Mouse (Mus musculus): Measurements from ENCODE around the gene Strn4. TPM values are rescaled to one million over a fixed set of nuclear protein-coding genes. Genes with fewer than 3 reads are reported as not detected.
A peak's percentile ranks its signal among the peaks of the same experiment; 100 is the strongest.

Strn4 gene
- polyA plus RNA-seq, 1 experiment from 2014 or later, result 87.1 TPM

- no peak overlapping the region for H3K27ac ChIP-seq (ENCODE audit: low read length)
- H3K9me3 ChIP-seq (ENCODE audit: control insufficient read depth, low read length), result peaks cover 15% of the 10 kb centered on the region
- WGBS, result 13% methylated on average over 57 of the region's 95 CpGs
- H3K36me3 ChIP-seq (ENCODE audit: control insufficient read depth, insufficient read depth, low read length), result peaks cover 30% of the 10 kb centered on the region
- H3K9ac ChIP-seq (ENCODE audit: low read length), result peak overlapping the region; percentile 27; the same call in 1 of the 2 replicates
- peak overlapping the region; percentile 44 for H3K4me2 ChIP-seq (ENCODE audit: low read depth, low read length)
- peak; percentile 39; the same call in 1 of the 2 replicates for ATAC-seq (ENCODE audit: low read depth)
- H3K4me1 ChIP-seq (replicated peaks; ENCODE audit: control insufficient read depth, insufficient read depth, low read length), result peaks cover 5% of the 10 kb centered on the region
- peak overlapping the region; percentile 37 for H3K4me3 ChIP-seq (ENCODE audit: low read length)
- H3K27me3 ChIP-seq (ENCODE audit: control insufficient read depth, insufficient read depth, low read depth, low read length), result peaks cover 19% of the 10 kb centered on the region
These were observed 69.6 kb downstream of the Strn4 start for GRCm38 (mm10) chr7:16885271-16885776.

DNA sequence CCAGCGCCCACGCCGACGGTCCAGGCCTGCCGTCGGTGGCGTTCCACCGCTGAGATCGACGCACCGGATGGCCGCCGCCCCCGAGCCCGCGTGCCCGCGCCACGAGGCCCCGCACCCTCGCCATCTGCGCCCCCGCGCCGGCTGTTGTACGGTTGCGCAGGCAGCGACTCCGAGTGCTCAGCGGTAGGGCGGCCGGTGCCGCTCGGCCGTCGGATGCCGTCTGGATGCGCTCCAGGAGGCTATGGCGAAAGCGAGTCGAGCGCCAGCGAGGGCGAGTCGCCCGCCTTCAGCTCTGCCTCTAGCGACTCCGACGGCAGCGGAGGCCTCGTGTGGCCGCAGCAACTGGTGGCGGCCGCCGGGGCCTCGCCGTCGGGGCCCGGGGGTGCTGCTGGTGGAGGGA lies 70.2 kb downstream of the Strn4 start:
- Histone ChIP-seq H3K4me3 (ENCODE audit: low read length) (peak overlapping the region; percentile 37; the same call in 1 of the 2 replicates), H3K4me2 (ENCODE audit: low read depth, low read length) (no peak overlapping the region; the same call in 1 of the 2 replicates), H3K9me3 (ENCODE audit: control insufficient read depth, low read length) (peaks cover 15% of the 10 kb centered on the region), H3K27me3 (ENCODE audit: control insufficient read depth, insufficient read depth, low read depth, low read length) (peaks cover 19% of the 10 kb centered on the region), H3K9ac (ENCODE audit: low read length) (no peak overlapping the region), H3K27ac (ENCODE audit: low read length) (no peak overlapping the region), H3K36me3 (ENCODE audit: control insufficient read depth, insufficient read depth, low read length) (peaks cover 30% of the 10 kb centered on the region), H3K4me1 (replicated peaks; ENCODE audit: control insufficient read depth, insufficient read depth, low read length) (peaks cover 3% of the 10 kb centered on the region)
- WGBS, result 50% methylated on average over 59 of the region's 59 CpGs
- ATAC-seq (ENCODE audit: low read depth), result no peak

Other genes with a start within 250 kb of the Strn4 start
- gene Arhgap35, start 200.9 kb upstream of the Strn4 start, polyA plus RNA-seq (2015; fragmentation: Nextera tagmentation; extraction: Ambion mirVana), result 16.4 and 17.8 TPM in 2 replicates
- gene Ceacam15, start 140.2 kb upstream of the Strn4 start, polyA plus RNA-seq (2015; fragmentation: Nextera tagmentation; extraction: Ambion mirVana), result not detected in 2 replicates
- not detected in 2 replicates for gene Ceacam9, start 94.0 kb upstream of the Strn4 start, polyA plus RNA-seq (2015; fragmentation: Nextera tagmentation; extraction: Ambion mirVana)
- gene Ap2s1, start 77.5 kb upstream of the Strn4 start, polyA plus RNA-seq (2015; fragmentation: Nextera tagmentation; extraction: Ambion mirVana), result 275 and 283 TPM in 2 replicates
- 46.7 and 47.2 TPM in 2 replicates for gene Slc1a5, start 34.5 kb upstream of the Strn4 start, polyA plus RNA-seq (2015; fragmentation: Nextera tagmentation; extraction: Ambion mirVana)
- gene Fkrp, start 843 bp downstream of the Strn4 start, polyA plus RNA-seq (2015; fragmentation: Nextera tagmentation; extraction: Ambion mirVana), result 28.1 and 28.9 TPM in 2 replicates
- gene Prkd2, start 27.0 kb downstream of the Strn4 start, polyA plus RNA-seq (2015; fragmentation: Nextera tagmentation; extraction: Ambion mirVana), result 21.7 and 23.3 TPM in 2 replicates
- gene Dact3, start 59.4 kb downstream of the Strn4 start, polyA plus RNA-seq (2015; fragmentation: Nextera tagmentation; extraction: Ambion mirVana), result 2.1 and 2.2 TPM in 2 replicates
- gene Gng8, start 75.9 kb downstream of the Strn4 start, polyA plus RNA-seq (2015; fragmentation: Nextera tagmentation; extraction: Ambion mirVana), result 12.9 and 13.0 TPM in 2 replicates
- 2.6 and 2.8 TPM in 2 replicates for gene Ptgir, start 90.6 kb downstream of the Strn4 start, polyA plus RNA-seq (2015; fragmentation: Nextera tagmentation; extraction: Ambion mirVana)
- gene Calm3, start 108.2 kb downstream of the Strn4 start, polyA plus RNA-seq (2015; fragmentation: Nextera tagmentation; extraction: Ambion mirVana), result 116 and 118 TPM in 2 replicates
- 5.1 and 5.5 TPM in 2 replicates for gene Pnmal2, start 128.8 kb downstream of the Strn4 start, polyA plus RNA-seq (2015; fragmentation: Nextera tagmentation; extraction: Ambion mirVana)
- gene Pnmal1, start 143.8 kb downstream of the Strn4 start, polyA plus RNA-seq (2015; fragmentation: Nextera tagmentation; extraction: Ambion mirVana), result 0.20 and 0.49 TPM in 2 replicates
- gene Gm42372, start 167.2 kb downstream of the Strn4 start, polyA plus RNA-seq (2015; fragmentation: Nextera tagmentation; extraction: Ambion mirVana), result 0.15 and 0.29 TPM in 2 replicates
- gene Ccdc8, start 176.8 kb downstream of the Strn4 start, polyA plus RNA-seq (2015; fragmentation: Nextera tagmentation; extraction: Ambion mirVana), result 41.7 and 43.8 TPM in 2 replicates
- gene Ppp5c, start 212.0 kb downstream of the Strn4 start, polyA plus RNA-seq (2015; fragmentation: Nextera tagmentation; extraction: Ambion mirVana), result 104 and 105 TPM in 2 replicates
- 56.0 and 57.0 TPM in 2 replicates for gene Hif3a, start 246.5 kb downstream of the Strn4 start, polyA plus RNA-seq (2015; fragmentation: Nextera tagmentation; extraction: Ambion mirVana)